Mouse (Mus musculus): ENCODE results near the gene Actg1. TPM values are rescaled to one million over a fixed set of nuclear protein-coding genes. Genes with fewer than 3 reads are reported as not detected.
A peak's percentile ranks its signal among the peaks of the same experiment; 100 is the strongest.
"Not testable (repeated sequence)": the region's sequence is repeated elsewhere in the genome, so short reads cannot be mapped to it uniquely, and the experiment has no call there.

Actg1 gene
- total RNA-seq, 2 experiments from 2014 or later: 3,514 to 3,537 TPM

DNA sequence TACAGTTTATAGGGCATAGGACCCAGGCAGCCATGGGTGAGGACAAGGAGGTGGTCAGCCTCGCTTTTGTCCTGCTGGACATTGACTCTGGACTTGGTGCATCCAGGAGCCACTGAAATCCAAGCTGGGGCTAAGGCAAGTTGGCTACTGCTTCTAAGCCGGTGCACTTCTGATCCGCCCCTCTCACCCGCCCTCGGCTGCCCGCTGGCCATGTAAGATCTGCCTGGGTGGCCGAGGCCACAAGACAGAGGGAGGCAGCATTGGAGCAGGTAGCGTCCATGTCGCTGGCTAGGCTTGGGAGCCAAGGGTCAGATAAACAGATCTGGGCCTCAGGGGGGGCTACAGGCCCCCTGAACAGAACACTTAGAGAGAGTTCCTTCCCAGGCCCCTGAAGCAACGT, 13.0 kb upstream of the Actg1 start, which contains the start of gene Fscn2:
Fscn2 (plus strand) TSS at position 240 of the 400 bp plus-strand sequence.
- DNase-seq: no peak

DNA sequence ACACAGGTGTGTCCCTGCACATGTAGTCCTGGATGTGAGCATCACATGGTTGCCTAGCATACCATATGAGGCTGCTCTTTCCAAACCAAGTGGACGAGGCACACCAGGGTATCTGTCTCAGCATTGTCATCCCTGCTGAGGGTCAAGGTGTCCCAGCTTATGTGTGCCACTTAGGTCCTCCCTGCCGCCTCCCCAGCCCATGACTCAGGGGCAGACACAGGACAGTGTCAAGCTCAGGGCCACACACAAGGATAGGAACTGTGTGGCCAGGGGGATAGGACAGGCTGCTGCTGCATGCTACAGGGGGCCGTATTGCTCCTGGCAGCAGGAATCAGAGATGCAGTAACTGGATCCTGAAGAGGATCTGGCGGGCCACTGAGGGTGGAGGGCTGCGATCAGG, 12.4 kb upstream of the Actg1 start:
- intact Hi-C loops (cut with DNase I): no loop called here
- DNase-seq: no peak

More for the DNA sequence above, 13.0 kb upstream of the Actg1 start, which contains the start of gene Fscn2:
- intact Hi-C loops (cut with DNase I): no loop called here

DNA sequence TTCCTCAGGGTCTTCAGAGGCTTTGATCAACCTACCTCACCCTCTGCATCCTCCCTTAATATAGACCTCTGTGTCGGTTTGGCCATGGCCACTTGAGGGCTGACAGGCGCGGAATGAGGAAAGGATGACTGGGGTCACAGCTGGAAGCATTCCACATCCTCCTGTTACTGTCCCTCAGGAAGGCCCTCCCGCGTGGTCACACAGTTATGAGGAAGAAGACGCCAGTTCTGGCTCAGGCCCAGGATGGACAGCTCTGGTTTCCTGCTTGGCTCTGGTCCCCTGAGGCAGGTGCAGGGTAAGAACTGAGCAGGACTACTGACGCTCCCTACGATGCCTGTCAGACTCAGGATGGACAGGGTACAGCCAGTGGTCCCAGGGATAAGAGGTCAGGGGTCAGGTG, 11.7 kb upstream of the Actg1 start:
- peak; percentile 48 for DNase-seq
- intact Hi-C loops (cut with DNase I): no loop called here

DNA sequence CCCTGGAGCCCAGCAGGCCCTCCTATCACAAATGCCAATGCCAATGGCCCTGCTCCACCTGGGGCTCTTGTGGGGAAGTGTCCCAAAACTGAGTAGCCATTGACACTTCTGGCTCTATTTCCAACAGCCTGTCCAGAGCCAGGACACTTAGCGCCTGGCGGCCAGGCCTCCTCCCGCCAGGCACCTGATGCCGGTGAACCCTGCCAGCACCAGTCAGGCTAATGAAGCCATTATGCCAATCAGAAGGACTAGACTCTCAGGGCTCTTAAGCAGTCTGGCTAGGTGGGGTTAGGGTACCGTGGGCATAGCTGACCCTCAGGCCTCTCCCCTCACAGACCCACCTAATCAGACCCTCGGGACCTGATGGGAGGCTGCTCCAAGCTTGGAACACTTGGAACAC, 11.0 kb upstream of the Actg1 start:
- intact Hi-C loops (cut with DNase I): no loop called here
- peak; percentile 74 for DNase-seq

DNA sequence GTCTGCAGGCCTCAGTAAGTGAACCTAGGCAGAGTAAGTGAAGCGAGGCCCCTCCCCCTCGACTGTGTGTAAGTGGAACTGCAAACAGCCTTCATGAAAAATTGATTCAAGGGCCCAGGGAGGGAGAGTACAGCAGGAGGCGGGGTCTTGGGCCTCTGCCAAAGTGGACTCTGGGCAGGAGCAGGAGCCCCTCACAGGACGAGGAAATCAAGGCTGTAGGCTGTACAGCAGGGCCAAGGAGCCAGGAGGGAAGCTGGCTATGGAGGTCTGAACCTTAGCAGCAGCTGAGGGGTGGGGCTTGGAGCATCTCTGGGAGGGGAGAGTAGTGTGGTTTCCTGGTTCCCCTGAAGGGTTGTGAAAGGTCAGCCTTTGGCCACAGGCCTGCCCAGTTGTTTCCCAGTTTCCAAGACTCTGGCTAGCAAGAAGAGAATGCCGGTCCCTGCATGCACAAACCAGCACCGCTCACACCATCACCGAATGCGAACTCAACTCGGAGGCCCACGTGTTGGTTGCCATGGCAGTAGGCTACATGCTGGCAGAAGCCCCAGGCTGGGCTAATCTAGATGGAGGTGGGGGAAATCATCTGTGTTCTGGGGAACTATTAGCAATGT, 9.6 kb upstream of the Actg1 start:
- peak; percentile 89 for DNase-seq
- intact Hi-C loops (cut with DNase I): no loop called here

DNA sequence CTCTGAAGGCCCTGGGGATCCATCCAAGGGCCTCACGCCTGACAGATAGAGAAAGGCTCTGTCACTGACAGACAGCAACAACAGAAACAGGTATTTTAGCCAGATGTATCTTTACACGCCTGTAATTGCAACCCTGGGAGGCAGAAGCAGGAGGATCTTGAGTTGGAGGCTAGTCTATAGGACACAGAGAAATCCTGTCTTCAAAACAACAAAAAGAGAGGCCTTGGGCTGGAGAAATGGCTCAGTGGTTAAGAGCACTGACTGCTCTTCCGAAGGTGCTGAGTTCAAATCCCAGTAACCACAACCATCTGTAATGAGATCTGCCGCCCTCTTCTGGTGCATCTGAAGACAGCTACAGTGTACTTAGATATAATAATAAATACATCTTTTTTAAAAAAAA, 8.6 kb upstream of the Actg1 start:
- DNase-seq: no peak
- intact Hi-C loops (cut with DNase I): no loop called here

DNA sequence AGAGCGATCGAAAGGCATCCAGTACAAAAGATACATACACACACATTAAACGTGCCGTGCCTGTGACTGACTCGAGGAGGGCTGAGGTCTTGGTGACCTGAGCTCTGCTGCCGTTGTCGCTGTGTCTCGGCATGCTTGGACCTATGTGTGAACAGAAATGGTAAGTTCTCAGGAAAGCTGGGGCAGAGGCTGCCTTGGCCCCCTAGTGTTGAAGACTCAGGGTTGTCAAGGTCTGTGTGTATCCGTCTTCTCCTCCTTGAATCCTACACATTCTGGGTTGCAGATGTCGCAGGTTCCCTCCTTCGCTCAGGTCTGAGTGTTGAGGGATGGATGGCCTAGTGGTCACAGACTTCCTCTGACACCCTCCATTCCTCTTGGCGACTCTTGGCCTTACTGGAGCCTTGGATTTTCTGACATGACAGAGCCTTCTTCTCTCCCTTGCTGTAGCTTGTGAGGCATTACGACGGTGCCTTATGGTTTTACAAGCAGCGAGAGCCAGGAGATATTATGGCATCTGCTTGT, 8.0 kb upstream of the Actg1 start:
- intact Hi-C loops (cut with DNase I): no loop called here
- no peak for DNase-seq

DNA sequence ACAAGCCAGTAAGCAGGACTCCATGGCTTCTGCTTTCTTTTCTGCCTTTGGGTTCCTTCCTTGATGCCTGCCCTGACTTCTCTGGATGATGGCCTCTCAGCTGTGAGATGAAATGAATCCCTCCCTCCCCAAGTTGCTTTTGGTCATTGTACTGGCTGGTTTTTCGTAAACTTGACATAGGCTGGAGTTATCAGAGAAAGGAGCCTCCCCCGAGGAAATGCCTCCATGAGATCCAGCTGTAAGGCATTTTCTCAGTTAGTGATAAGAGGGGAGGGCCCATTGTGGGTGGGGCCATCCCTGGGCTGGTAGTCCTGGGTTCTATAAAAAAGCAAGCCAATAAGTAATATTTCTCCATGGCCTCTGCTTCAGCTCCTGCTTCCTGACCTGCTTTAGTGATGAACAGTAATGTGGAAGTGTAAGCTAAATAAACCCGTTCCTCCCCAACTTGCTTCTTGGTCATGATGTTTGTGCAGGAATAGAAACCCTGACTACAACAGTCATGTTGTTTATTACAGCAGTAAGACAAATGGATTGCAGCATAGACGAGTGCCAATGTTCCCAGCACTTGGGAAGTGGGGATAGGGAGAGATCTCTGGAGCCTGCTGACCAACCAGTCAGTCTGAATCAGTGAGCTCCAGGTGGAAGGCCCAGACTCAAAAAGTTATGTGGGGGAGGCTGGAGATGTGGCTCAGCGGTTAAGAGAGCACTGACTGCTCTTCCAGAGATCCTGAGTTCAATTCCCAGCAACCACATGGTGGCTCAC, 7.1 kb upstream of the Actg1 start:
- intact Hi-C loops (cut with DNase I): no loop called here
- no peak for DNase-seq

DNA sequence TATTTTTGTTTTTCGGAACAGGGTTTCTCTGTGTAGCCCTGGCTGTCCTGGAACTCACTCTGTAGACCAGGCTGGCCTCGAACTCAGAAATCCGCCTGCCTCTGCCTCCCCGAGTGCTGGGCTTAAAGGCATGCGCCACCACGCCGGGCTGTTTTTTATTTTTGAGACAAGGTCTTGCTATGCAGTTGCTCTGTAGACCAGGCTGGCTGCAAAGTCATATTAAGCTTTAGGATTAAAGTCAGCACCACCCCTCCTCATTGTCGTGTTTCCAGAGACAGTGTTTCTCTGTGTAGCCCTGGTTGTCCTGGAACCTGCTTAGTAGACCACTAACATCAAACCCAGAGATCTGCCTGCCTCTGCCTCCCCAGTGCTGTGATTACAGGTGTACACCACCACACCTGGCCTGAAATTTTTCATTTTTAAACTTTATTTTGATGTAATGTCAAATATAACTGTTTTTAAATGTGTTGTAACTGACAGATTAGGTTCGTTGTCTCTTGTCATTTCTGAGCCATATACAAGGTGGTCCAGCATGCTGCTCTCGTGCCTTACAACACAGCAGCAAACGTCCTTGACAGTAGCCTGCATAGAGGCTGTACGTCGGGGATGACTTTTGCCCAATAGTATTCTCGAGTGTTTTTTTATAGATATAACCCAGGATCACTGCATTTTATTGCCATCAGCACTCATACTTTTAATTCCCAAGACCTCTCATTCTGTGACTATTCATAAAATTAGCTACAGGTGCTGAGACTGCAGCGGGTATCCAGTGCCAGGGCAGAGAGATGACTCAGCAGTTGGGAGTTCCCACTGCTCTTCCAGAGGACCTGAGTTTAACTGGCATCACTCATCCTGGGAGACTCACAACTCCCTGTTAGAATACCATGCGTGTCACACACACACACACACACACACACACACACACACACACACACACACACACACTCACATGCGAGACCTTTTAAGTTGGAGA, 6.2 kb upstream of the Actg1 start:
- intact Hi-C loops (cut with DNase I): no loop called here
- peak; percentile 0 for DNase-seq

DNA sequence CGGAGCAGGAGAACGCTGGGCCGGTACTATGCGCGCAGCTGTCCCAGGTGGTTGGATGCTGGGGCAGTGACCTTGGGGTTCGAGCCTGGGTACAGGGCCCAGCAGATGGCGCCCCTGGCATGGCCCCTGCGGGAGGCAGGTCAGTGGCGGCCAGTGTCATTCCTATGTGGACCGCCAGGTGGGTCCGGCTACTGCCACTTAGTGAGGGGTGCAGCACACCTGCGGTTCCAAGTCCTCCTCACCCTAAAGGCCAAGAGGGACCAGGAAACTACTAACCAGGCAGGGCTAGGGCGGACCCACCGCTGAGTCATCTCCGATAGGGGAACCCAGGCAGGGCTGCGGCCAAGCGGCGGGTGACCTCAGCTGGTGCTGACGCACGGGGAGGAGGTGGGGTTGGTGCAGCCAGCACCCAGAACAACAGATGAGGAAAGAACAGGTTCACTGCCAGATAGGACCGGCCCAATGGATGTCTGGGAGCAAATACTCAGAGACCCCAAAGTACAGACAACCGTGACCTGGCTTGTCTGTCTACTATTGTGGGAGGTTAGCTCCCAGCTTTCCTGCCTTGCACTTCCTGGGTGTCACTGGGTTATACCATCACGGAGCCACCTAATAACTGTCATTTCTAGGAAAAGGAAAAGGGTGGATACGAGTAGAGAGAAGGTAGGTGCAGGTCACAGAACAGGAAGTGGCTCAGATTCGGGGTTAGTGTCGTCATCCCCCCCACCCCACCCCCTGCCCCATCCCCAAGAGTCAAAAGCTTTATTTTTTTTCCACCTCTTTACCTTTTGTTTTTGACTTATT, 5.4 kb upstream of the Actg1 start:
- intact Hi-C loops (cut with DNase I): no loop called here
- peak; percentile 74 for DNase-seq

DNA sequence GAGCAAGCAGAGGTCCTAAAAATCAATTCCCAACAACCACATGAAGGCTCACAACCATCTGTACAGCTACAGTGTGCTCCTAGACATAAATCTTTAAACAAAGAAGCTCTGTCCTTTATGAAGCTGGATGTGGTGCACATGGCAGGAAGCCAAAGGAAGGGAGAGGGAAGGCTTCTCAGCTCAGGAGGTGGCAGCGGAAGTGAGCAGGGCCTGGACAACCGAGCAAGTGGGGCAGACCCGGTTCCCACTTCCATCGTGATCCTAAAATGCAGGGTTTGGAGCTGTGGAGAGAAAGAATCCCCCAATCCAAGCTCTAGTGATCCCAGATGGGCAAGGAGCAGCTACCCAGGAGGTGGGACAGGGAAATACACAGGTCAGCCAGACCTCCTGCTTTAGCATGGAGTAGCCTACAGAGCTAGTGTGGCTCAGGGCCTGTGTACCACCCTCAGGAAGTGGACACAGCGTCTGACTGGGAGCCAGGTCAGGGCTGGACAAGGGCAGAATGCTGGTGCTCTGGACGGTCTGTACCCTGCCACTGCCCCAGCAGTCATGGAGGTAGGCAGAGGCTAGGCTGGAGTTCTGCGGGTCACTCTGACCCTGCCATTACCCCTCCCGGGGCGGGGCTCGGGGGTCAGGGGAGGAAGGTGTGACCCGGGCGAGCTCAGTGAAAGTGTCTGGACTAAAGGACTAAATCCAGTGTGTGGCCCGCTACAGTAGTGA, 4.4 kb upstream of the Actg1 start:
- intact Hi-C loops (cut with DNase I): no loop called here
- peak; percentile 58 for DNase-seq

DNA sequence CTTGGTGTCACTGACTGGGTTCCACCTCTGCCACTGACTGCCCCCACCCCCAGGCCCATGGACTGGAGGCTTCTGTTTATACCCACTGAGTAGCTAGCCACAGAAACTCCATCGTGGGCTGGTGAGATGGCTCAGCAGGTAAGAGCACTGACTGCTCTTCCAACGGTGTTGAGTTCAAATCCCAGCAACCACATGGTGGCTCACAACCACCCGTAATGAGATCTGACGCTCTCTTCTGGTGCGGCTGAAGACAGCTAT, 3.7 kb upstream of the Actg1 start:
- DNase-seq; intact Hi-C loops (cut with DNase I): not testable (repeated sequence)

DNA sequence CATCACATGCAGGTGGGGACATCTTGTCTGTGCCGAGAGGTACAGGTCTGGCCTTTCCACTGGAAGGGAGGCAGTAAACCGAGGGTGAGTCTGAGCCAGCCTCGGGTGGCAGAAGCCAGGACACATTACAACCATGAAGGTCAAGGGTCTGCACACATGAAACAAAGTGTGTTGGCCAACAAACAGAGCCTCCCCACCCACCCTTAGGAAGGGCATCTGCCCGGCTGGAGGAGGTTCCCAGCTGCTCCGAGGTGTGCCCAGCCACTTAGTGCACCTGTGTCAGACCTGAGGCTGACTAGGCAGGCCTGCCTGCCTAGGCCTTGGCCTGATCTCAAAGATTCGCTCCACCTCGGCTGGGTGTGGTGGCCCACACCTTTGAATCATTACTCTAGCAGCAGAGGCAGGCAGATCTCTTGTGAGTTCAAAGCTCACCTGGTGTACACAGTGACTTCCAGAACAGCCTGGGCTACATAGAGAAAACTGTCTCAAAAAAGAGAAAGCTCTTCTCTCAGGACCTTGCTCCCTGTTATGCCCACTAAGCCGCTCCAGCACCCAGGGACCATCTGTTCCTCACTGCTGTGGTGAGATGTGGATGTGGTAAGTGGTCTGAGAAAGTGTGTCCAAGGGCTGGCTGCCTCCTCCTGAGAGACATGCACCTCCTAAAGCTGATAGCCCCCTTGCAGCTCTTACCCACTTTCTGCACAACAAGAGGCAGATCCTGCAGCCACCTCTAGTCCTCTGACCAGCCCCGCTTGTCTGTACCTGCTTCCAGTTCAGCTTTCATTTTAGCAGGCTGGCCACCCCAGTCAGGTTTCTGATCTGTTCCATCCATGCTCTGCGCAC, 3.1 kb upstream of the Actg1 start:
- no peak for DNase-seq
- intact Hi-C loops (cut with DNase I): no loop called here

DNA sequence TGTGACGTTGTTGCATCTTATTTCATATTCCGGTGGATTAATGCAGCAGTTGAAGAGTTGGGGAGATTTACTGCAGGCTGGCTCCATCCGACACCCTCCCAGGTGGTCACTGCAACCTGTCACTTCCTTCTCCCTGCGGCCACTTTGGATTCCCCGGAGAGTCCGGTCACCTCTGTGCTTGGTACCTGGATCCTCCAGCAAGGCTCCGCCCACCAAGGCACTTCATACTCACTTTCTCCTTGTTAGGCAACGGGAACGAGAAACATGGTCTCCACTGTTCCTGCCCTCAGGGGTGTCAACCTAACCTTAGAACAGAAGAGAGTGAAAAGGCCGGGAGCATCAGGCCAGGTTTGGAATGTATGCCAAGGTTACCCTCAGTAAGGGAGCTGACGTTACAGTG, 2.4 kb upstream of the Actg1 start:
- intact Hi-C loops (cut with DNase I): no loop called here
- no peak for DNase-seq

DNA sequence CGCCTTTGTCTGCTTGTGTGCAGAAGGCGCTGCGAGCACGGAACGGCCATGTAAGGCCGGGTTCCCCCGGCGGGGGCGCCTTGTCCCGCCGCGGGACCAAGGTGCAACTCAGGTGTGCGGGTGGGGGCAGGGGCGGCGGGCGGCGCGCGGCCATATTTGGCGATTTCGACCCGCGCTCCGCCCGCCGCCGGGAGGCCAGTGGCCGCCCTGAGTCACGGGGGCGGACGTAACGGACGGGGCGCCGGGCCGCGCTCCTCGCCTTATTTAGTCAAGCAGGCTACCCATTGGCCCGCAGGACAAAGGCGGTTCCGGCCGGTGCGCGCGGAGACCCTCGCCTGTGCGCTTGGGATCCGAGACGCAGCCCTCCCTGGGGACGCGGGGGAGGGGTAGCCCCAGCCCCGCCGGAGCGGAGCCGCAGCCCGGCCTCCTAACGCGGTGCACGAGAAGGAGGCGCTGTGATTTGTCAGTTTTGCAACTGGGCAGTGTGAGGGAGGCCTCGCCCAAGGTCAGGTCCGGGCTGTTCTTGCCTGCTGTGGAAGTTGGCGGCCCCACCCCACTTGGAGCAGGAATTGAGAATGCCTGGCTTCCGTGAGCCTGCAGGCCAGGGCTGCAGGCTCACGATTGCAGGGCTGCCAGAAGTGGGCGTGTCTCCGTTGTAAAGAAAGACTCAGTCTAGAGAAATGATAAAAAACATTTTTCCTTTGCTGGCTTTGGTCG, 1.8 kb upstream of the Actg1 start:
- peak; percentile 92 for DNase-seq
- intact Hi-C loops (cut with DNase I): loop anchor here (5.0 kb wide), 1 partner anchor 113 kb away; no protein-coding TSS in a partner anchor

DNA sequence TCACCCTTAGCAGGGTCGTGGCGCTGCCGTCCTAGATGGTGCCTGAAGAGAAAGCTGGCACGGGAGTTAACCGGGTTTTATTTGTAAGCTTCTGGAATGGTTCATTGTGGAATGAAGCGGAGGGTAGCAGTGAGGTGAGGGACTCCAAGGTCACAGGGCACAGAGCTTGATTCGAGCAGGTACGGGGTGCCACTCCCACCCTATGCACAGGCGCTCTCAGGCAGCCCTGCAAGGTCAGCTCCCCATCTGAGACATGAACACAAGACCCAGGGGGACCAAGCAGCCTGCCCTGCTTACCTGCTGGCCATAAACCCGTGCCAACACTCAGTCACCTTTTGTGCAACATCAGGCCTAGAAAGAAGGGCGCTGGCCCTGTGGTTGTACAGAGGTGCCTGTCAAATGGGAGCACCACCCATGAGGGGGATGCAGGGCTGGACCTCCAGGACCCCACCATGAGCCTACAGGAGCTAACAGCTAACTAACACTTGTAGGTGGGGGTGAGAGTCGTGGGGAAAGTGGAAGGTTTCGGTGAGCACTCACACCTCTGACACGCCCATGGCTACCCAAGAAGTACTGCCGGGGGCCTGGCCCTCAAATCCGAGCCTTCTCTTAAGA, 1.1 kb upstream of the Actg1 start:
- intact Hi-C loops (cut with DNase I): loop anchor here (5.0 kb wide), 1 partner anchor 112 kb away; no protein-coding TSS in a partner anchor
- no peak for DNase-seq

DNA sequence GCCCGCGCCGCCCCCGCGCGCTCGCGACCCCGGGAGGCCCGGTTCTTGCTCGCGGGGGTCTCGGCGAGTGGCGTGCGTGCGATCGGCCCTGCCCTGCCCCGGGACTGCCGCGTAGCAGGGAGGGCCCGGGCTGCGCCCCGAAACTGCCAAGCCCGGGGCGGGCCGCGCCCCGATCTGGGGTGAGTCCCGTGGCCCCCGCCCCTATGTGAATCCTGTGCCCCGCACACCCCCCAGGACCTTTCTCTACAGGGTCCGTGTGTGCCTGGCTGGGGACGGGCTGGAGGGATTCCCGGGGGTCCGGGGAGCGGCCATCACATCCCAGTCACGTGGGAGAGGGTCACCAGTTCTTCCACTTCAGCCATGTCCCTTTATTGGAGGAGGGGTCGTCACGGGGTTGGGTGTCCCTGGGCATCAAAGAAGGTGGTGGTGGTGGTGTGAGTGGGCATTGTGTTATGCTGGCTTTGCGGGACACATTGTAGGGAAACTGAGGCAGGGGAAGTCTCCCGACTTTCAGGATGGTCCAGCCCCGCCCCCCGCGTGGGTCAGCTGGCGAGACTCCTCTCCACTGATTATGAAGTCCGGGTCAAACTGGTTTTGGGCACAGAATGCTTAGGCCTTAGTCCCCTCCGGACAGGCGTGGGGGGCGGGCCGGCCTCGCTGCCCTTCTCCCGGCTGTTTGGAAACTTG, 485 bp upstream of the Actg1 start:
- intact Hi-C loops (cut with DNase I): loop anchor here (5.0 kb wide), 1 partner anchor 112 kb away; no protein-coding TSS in a partner anchor
- peak; percentile 77 for DNase-seq

All from left cerebral cortex, postnatal 4 days (tissue).